Mouse (Mus musculus): ENCODE measurements around the gene Vps53.
A peak's percentile ranks its signal among the peaks of the same experiment; 100 is the strongest.

The Vps53 gene

DNA sequence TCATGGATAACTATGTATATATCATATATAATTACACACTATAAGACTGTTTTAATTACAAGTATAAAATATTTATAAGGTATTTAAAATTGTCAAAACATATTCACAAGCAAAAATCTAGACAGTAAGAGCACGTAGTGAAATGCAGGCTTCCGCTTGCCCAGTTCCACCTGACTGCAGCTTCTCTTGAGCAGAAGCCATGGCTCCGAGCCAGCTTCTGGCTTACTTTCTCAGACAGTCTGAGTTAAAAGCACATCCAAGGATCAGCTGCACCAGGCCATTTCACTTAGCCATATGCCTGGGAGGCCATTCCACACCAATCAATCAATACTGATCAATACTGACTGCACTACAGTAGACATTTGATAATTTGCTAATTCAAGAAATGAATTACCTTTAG, 10.5 kb downstream of the Vps53 start:
- no peak for DNase-seq (ENCODE audit: extremely low spot score, low spot score)

DNA sequence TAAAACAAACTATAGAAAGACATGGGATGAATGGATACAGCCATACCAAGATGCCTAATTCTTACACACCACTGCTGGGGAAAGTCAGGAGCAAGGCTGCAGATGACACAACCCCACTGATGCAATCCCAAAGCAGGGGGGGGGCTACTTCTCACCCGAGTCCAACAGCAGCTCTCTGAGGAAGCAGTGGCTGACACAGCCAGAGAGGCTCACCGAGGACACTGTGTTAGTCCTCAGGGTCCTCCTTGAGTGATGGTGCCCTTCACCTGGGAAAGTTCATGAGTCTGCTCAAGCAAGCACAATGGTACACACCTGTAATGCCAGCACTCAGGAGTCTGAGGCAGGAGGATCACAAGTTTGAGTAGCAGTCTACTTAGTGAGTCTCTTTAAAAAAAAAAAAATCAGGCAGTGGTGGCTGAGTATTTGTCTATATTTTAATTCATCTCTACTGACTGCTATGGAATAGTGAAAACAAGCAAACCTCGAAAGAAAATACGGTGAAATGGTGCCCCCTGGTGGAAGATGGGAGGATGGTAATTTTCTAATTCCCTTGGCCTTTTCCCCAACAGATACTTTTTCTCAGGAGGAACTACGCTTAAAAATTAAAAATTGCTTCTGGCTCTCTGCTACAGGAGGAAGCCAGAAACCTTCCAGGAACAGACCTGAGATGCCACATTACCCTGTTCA, 12.2 kb downstream of the Vps53 start:
- peak; percentile 77 for DNase-seq (ENCODE audit: extremely low spot score, low spot score)

DNA sequence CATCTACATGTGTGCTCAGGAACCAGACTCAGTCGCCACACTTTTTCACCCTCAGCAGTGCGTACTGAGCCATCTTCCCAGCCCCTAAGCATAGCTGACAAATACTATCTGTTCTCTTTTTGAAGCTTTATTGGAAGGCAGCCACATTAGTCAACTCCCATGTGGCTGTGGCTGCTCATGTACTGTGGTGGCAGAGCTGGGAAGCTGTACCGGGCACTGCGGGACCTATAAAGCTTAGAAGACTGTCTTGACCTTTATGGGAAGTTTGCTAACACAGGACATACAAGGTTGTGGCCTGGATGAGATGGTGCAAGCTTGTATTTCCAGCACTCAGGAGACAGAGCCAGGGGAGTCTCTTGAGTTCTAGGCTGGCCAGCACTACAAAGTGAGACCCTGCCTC, 12.8 kb downstream of the Vps53 start:
- no peak for DNase-seq (ENCODE audit: extremely low spot score, low spot score)

DNA sequence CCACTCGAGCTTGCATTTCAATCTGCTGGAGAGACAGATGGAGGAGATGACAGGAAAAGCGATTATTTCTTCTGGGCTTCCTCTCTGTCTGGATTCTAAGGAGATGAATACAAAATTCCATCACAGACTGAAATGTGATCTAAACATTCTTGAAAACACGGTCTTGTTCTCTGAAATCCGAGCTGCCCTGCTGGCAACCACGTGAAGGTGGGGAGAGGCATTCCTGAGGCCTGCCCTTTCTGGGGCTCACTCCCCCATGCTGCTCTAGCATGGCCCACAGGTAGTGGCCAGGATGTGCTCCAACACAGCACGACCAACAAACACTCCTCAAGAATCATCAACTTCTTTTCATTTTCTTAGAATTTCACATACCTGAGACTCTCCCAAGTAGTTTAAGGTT, 19.2 kb downstream of the Vps53 start:
- DNase-seq (ENCODE audit: extremely low spot score, low spot score), result no peak

DNA sequence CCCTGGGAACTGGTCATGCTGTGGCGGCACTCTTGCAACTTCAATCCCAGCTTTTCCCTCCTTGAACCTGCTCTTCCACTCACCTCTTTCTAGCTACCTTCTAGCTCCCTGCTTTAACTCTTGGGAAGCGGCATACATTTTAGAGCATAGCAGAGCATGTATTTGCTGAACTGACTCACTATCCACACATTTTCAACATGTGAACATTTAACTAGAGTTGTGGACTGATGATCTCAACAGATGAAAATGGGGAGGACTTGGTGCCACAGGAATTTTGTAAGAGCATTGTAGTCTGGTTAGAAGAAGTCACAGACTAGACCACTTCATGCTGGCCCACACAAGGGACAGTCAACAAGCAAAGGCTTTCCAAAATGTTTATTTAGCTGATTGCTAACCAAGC, 21.1 kb downstream of the Vps53 start:
- DNase-seq (ENCODE audit: extremely low spot score, low spot score), result no peak

DNA sequence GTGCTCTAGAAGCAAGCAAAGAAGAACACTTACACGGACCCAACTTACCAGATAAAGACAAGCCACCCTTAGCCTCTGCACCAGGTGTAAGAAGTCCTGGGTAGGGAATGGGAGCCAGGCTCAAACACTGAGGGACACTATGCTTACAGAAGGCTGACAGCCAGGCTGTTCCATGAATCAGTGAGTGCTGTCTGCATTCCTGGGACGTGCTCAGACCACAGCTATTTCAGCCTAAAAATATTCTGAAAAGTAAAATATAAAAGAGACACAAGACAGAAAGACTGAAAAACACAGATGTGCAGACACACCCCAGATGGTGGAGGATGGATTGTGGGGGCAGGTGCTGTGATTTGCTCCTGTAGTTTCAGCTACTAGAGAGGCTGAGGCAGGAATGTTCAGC, 24.6 kb downstream of the Vps53 start:
- DNase-seq (ENCODE audit: extremely low spot score, low spot score), result no peak

DNA sequence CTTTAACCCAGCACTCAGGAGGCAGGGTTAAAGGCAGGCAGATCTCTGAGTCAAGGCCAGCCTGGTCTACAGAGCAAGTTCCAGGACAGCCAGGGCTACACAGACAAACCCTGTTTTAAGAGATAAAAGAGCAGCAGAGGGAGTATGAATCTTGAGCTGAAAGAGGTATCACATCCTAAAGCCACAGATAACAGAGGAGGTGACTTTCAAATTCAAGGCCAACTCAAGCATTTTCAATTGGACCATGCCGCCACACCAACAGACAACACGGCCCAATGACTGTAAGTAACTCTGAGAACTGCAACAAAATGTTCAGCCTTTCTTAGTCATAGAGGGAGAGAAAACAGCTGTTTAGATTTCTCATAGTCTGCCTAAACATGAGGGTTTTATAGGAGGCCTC, 25.2 kb downstream of the Vps53 start:
- no peak for DNase-seq (ENCODE audit: extremely low spot score, low spot score)

DNA sequence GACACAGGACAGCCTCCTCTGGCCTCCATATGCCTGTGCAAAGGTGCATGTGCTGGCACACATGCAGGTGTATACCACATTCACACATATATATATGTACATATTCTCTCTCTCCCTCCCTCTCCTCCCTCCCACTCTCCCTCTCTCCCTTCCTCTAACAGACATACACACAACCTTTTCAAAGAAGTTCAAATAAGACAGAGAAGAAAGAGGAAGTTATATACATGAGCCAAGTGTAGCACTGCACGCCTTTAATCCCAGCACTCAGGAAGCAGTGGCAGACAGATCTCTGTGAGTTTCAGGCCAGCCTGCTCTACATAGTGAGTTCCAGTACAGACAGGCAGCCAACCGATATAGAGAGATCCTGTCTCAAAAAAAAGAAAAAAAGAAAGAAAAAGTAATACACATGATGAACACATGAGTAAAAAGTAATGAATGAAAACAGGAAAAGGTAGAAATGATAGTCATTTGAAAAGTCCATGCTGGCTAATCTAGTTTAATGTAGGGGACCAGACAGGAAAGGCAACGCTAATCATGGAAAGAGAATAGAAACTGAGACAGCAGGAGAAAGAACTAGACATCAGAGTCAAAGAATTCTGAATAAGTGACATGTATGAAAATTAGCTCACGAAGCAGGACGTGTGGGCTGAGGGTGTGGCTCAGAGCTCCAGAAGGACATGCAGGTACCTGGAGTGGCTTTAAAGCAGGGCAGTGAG, 26.1 kb downstream of the Vps53 start:
- DNase-seq (ENCODE audit: extremely low spot score, low spot score), result no peak

DNA sequence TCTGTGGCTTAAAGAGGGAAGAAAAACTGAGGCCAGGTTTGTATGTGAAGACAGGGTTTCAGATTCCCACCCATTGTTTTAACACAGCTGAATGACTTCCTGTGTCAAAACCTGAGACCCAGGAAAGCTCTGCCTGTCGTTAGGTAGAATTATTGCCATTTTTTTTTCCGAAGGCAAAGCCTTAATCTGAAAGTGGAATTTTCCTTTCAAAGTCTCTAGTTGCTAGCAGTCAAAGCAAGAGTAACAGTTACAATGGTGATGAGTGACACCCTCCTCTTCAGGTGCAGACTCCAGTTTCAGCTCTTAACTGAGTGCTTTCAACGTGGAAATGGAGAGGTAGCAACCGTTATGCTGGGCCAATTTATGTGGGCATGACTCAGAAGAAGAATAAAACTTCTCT, 28.5 kb downstream of the Vps53 start:
- no peak for DNase-seq (ENCODE audit: extremely low spot score, low spot score)

DNA sequence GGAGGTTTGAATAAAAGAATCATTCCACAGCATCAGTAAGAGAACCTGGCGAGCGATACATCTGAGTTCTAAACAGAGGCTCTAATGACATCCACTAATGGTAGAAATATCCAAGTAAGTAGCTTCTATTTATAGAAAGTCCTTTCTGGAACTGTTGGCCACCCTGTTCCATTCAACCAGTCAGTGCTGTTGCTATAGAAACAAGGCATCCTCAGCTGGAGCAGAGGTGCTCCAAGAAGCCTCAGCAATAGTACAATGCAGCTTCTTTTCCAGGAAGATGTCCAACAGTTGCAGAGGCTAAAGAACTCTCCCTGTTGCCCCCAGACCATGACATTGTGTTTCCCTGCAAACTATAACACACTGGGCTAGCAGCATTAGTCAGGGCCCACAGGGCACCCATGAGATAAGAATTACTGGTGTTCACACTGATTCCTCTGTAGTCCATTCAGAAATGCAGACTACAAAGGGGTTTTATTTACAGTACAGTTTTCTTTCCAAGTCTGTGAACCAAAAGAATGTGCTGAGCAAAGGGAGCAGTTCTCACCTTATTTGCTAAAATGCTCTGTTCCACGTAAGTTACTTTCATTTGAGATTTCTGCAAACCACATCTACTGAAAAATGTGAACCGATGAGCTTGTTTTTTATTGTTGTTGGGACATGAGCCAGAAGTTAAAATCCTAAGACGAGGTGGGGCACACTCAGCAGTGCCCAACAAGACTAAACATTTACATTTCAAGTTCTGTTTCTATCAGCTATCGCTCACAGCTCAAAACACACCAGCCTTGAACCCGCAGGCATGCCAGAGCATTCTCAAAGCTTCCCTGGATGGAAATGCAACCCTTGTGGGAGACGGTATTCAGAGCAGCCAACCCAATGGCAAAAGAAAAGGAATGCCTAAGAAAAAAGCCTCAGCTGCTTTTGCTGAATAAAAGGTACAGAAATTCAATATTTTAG, 31.1 kb downstream of the Vps53 start:
- no peak for DNase-seq (ENCODE audit: extremely low spot score, low spot score)

DNA sequence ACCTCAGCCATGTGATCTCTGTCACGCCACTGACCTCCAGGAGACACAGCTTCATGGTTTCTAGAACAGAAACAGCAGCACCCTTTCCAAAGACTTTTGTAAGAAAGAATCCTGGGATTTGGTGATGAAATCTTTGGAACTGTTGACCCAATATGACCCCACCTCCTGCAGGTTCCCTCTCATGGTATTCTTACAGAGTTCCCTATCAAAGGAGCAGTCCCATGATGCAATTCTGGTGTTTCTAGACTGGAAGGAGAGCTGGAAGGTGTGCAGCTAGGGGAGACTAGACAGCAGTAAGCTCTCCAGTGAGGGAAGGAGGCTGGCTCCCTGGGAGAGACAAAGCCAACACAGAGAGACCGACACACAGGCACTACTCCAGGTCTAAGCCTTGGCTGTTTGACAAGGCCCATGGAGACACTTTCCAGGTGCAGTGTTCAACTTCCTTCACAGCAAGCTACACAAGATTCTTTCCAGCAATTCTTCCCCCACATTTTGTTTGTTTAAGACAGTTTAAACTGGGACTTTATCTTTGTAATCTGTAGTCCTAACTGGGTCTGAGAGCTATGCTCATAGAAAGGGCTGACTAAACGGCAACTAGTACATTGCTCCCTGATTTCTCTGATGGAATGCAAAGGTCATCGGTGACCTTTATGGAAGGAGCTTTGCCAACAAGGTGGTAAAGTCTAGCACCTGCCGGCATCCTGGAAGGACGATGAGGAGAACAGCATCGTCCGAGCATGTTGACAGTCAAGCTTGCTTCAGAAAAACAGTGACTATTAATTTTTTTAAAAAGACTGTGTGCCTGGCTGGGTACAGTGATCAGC, 33.0 kb downstream of the Vps53 start:
- no peak for DNase-seq (ENCODE audit: extremely low spot score, low spot score)

DNA sequence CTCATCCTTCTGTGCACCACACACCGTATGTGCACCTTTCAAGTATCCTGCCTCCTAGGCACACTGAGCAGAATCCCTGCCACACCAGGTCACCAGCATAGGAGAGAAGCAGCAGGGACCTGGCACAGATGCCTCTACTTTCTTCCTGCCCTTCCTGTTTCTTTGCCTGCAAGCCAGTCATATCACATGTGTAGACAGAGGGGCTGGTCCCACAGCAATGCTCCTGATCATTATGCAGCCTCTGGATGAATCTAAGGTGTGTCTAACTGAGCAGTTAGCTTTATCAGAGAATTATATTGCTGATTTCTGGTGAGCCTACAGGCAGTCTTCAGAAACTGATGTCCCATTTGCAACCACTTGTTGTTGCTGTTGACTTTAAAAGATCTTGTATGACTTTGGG, 34.3 kb downstream of the Vps53 start:
- DNase-seq (ENCODE audit: extremely low spot score, low spot score), result no peak

DNA sequence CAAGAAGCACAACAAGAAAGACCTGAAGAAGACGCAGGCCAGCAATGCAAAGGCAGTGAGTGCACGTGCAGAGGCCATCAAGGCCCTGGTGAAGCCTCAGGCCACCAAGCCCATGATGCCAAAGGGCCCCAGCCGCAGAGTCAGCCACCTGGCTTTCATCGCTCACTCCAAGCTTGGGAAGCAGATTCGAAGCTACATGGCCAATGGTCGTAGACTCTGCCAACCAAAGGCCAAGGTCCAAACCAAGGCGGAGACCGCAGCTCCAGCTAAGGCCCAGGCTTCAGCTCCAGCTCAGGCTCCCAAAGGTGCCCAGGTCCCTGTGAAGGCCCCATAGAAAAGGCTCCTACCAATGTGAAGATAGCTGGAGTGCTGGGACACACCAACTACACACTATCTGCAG, 35.1 kb downstream of the Vps53 start:
- DNase-seq (ENCODE audit: extremely low spot score, low spot score), result no peak

DNA sequence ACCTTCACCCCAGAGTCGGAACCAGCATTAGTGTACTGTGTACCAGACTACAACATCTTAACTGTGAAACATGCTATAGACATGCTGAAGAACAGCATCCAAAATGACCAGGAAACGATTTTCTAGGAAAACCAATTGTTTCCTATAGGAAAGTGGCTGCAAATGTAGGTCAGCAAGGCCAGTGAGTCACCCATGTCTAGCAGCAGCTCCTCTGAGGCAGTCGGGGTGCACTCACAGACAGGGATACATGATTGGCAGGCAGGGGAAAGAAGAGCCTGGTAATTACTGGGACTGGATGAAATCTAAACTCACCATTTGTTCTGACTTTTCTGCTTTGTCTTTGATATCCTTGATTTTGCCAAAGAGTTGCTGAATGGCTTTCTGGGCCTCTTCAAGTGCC, 41.5 kb downstream of the Vps53 start:
- DNase-seq (ENCODE audit: extremely low spot score, low spot score), result no peak

DNA sequence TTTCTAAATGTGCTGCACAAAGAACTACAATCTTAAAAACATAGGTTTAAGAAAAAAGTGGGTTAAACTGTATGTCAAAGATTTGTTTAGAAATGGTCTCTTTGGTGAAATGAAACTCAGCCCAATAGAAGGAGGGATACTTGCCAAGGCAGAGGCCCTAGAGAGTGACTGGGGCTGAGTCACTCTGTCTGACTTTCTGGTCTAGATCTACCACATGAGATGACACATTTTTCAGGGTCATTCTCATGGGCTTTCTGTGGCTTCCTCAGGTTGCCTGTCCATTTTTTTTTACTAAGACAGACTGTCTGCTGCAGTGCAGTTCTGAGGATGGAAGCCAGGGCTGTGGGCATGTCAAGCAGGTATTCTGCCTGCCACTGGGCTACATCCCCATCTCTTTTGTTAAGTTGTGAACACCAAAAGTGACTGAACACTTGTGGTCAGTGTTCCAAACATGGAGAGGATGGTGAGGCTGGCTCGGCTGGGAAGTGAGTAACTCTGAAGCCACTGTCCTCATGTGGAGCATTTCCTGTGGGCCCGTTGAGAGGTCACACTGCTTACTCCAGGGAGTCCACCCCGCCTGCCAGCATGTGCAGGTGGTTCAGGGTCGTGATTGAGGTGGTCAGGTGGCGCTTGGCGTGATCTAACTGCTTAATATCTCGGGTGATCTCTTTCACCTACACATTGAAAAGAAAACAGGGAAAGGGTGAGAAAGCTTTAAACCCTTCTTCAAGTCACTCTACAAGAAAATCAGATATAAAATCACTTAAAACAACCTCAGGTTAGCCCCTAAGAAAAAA, 43.6 kb downstream of the Vps53 start:
- DNase-seq (ENCODE audit: extremely low spot score, low spot score), result no peak

DNA sequence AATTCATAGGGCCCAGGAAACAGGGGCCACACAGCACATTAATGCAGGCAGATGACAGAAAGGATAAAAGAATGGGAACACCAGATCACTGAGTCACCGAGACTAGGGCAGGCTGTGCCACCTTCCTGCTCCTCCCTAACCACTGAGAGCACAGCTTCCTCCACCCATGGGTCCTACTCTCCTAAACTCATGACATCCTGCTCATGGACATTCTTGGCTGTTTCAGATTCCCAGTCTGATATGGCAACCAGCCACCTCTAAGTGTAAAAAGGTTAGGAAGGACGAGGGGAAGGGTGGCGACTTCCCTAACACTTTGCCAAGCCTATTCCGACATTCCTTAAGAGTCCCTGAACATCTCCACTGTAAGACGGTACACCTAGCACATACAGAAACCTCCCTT, 48.6 kb downstream of the Vps53 start:
- DNase-seq (ENCODE audit: extremely low spot score, low spot score), result no peak

DNA sequence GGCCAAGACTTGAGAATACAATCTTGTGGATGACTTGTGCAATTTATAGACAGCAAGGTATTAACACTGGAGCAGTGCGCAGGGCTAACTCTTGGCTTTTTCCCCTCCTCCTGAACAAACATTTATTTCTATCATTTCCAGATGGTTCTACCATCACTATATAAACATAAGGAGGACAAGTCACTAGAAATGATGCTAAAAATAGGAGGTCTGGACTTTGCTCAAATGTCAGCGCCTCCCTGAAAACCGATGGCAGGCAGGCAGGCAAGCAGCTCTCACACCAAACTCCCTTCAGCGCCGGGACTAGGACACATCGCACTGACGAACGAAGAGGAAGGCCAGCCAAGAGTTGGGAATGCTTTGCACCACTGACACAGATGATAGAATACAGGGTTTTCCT, 54.1 kb downstream of the Vps53 start:
- peak; percentile 16 for DNase-seq (ENCODE audit: extremely low spot score, low spot score)

DNA sequence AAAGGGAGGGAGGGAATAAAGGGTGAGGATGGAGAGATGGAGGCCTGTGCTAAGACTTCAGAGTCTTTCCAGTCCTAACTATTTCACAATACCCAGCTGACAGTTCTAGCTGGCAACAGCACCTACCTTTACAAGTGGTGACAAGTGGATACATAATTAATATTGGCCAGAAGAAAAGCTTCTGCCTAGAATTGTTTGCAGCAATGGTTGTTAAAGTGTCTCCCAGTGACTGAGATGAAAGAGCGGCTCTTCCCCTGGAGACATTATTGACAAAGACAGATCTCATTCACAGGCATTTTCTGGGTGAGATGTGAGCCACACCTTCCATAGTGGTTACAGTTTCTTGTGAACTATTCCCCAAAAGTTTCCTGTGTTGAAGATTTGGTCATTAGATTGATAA, 55.9 kb downstream of the Vps53 start:
- DNase-seq (ENCODE audit: extremely low spot score, low spot score), result no peak

DNA sequence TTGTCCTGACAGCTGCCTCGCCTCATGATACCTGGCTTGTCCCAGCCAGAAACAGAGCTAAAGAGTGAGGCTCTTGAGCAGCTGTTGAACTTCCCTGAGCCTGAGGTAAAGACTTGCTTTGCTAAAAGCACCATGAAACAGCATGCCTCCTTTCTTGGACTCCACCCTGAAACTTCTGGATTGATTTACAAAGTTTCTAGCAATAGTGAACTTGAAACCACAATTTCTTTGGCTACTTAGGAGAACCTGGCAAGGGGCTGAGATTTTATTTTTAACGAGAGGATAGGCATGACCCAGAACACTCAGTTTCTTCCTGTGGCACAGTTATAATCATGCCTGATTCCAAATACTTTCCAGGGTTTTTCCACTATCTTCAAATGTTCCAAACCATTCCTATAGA, 56.9 kb downstream of the Vps53 start:
- no peak for DNase-seq (ENCODE audit: extremely low spot score, low spot score)

DNA sequence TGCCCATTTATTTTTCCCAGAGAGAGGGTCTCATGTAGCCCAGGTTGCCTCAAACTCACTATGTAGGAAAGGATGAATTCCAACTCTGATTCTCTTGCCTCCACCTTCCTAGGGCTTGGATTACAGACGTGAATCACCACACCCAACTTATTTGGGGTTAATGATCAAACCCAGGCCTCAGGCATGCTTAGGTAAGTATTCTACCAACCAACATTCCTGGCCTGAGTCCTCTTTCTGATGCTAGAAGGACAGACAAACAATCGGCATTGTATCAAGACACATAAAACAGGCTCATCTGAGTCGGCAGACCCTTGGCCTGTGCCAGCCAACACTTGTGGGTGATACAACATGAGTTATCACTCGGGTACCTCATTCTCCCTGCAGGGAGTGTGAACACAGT, 58.4 kb downstream of the Vps53 start:
- DNase-seq (ENCODE audit: extremely low spot score, low spot score), result no peak
